Mouse (Mus musculus) stomach, postnatal 0 days (tissue): Measurements from ENCODE around the gene Map4k4. TPM values are rescaled to one million over a fixed set of nuclear protein-coding genes. Genes with fewer than 3 reads are reported as not detected.

ENCODE experiments used
- ATAC-seq: fragments of 200-750 bp; cut with Nextera tagmentation; 2 replicates; pipeline ENCODE4 v1.8.0; 2017; ENCODE audit not compliant: low FRiP score, low TSS enrichment
- DNase-seq: peaks from one replicate; pipeline ENCODE4 v3.0.0-alpha.2; 2016; ENCODE audit warnings: low spot score
- H3K27ac ChIP-seq: fragments of 300-500 bp; sonication (generic); replicated peaks from 2 replicates; pipeline ENCODE4 v1.5.1; 2014; ENCODE audit warnings: mild to moderate bottlenecking, control low read depth
- H3K27me3 ChIP-seq: fragments of 300-500 bp; sonication (generic); 2 replicates; pipeline ENCODE4 v1.6.1; 2014; ENCODE audit warnings: low read length; ENCODE audit not compliant: control insufficient read depth, insufficient read depth
- H3K36me3 ChIP-seq: fragments of 300-500 bp; sonication (generic); 2 replicates; pipeline ENCODE4 v1.6.1; 2014; ENCODE audit warnings: low read length, mixed read lengths; ENCODE audit not compliant: control insufficient read depth, insufficient read depth
- H3K4me1 ChIP-seq: fragments of 300-500 bp; sonication (generic); replicated peaks from 2 replicates; pipeline ENCODE4 v1.6.1; 2014; ENCODE audit warnings: antibody characterized with exemption; ENCODE audit not compliant: control insufficient read depth, insufficient read depth
- H3K4me2 ChIP-seq: fragments of 300-500 bp; sonication (generic); replicated peaks from 2 replicates; pipeline ENCODE4 v1.6.1; 2014; ENCODE audit warnings: low read depth, mild to moderate bottlenecking, control low read depth, moderate library complexity
- H3K4me3 ChIP-seq: fragments of 300-500 bp; sonication (generic); 2 replicates; pipeline ENCODE4 v1.5.1; 2014; ENCODE audit warnings: low read depth, low read length, control low read depth
- H3K9ac ChIP-seq: fragments of 300-500 bp; sonication (generic); 2 replicates; pipeline ENCODE4 v1.6.1; 2014; ENCODE audit warnings: mild to moderate bottlenecking, low read length, control low read depth, mixed read lengths
- H3K9me3 ChIP-seq: fragments of 300-500 bp; sonication (generic); 2 replicates; pipeline ENCODE4 v1.6.1; 2016; ENCODE audit warnings: low read length; ENCODE audit not compliant: control insufficient read depth
- CTCF ChIP-seq: IDR thresholded peaks from 2 replicates; pipeline ENCODE4 v1.5.1; 2016; ENCODE audit warnings: antibody characterized with exemption, low read depth, mild to moderate bottlenecking, moderate library complexity
- EP300 ChIP-seq: optimal IDR thresholded peaks from 2 replicates; pipeline ENCODE3; 2016; ENCODE audit warnings: antibody characterized with exemption
- WGBS: fragments of 180-500 bp; shearing (Covaris S2); extraction: QIAGEN DNeasy Blood & Tissue Kit; methylation state at CpG from one replicate; pipeline ENCODE4 v1.1.7; 2014; 5-methylcytosine and 5-hydroxymethylcytosine counted together
- polyA plus RNA-seq: library from polyadenylated mRNA; unstranded; fragments of >200 nt; fragmentation: Nextera tagmentation; extraction: Ambion mirVana; gene quantifications from 2 replicates; pipeline ENCODE4 v1.2.1, GENCODE M21; 2015

Map4k4 gene
- polyA plus RNA-seq, 1 experiment from 2014 or later = 8.5 TPM

GRCm38 (mm10) chr1:39964427-39964826, 63.7 kb downstream of the Map4k4 start:
- peaks cover 4% of the 10 kb centered on the region; the same call in 1 of the 2 replicates for H3K4me1 ChIP-seq
- TF ChIP-seq CTCF (no peak), EP300 (no peak)
- no peak overlapping the region for H3K9ac ChIP-seq
- no peak overlapping the region for H3K27ac ChIP-seq
- no peak overlapping the region for H3K4me2 ChIP-seq
- no peaks in the 10 kb centered on the region for H3K9me3 ChIP-seq
- 53% methylated on average over 2 of the region's 2 CpGs for WGBS
- no peak overlapping the region for H3K4me3 ChIP-seq
- H3K27me3 ChIP-seq = no peaks in the 10 kb centered on the region
- no peak for ATAC-seq
- no peak for DNase-seq
- H3K36me3 ChIP-seq = no peaks in the 10 kb centered on the region

GRCm38 (mm10) chr1:39965461-39965860, 64.7 kb downstream of the Map4k4 start:
- no peak for ATAC-seq
- H3K36me3 ChIP-seq = no peaks in the 10 kb centered on the region
- WGBS = 54% methylated on average over 3 of the region's 3 CpGs
- H3K4me2 ChIP-seq = no peak overlapping the region
- H3K9ac ChIP-seq = no peak overlapping the region
- no peak overlapping the region for H3K4me3 ChIP-seq
- TF ChIP-seq CTCF (no peak), EP300 (no peak)
- no peak for DNase-seq
- H3K9me3 ChIP-seq = no peaks in the 10 kb centered on the region
- H3K27me3 ChIP-seq = no peaks in the 10 kb centered on the region
- H3K27ac ChIP-seq = no peak overlapping the region
- peaks cover 4% of the 10 kb centered on the region; the same call in 1 of the 2 replicates for H3K4me1 ChIP-seq

- no peaks in the 10 kb centered on the region for H3K4me1 ChIP-seq
- H3K9me3 ChIP-seq = no peaks in the 10 kb centered on the region
- no peak overlapping the region for H3K9ac ChIP-seq
- no peak overlapping the region for H3K4me3 ChIP-seq
- TF ChIP-seq EP300 = no peak
- TF ChIP-seq CTCF = no peak
- no peak overlapping the region for H3K4me2 ChIP-seq
- H3K36me3 ChIP-seq = 0 out of 2 replicates have a peak, but pooled peaks cover 3% of the 10 kb centered on the region
- no peaks in the 10 kb centered on the region for H3K27me3 ChIP-seq
- ATAC-seq = no peak
- no peak for DNase-seq
- no peak overlapping the region for H3K27ac ChIP-seq
- WGBS = 55% methylated on average over 7 of the region's 7 CpGs
These were observed 68.3 kb downstream of the Map4k4 start for GRCm38 (mm10) chr1:39968999-39969398.

- TF ChIP-seq EP300 = no peak
- TF ChIP-seq CTCF = no peak
- WGBS = 64% methylated on average over 2 of the region's 2 CpGs
- Histone ChIP-seq H3K27me3 (no peaks in the 10 kb centered on the region), H3K4me3 (no peak overlapping the region), H3K36me3 (0 out of 2 replicates have a peak, but pooled peaks cover 3% of the 10 kb centered on the region), H3K4me2 (no peak overlapping the region), H3K9me3 (no peaks in the 10 kb centered on the region), H3K9ac (no peak overlapping the region), H3K4me1 (no peaks in the 10 kb centered on the region), H3K27ac (no peak overlapping the region)
- ATAC-seq (no peak), DNase-seq (no peak)
These were observed 69.2 kb downstream of the Map4k4 start for GRCm38 (mm10) chr1:39969771-39970406.

GRCm38 (mm10) chr1:39972411-39972810, 71.7 kb downstream of the Map4k4 start:
- ATAC-seq (no peak), DNase-seq (no peak)
- H3K9ac ChIP-seq = no peak overlapping the region
- TF ChIP-seq EP300 = no peak
- TF ChIP-seq CTCF = no peak
- peaks cover 5% of the 10 kb centered on the region; the same call in 1 of the 2 replicates for H3K36me3 ChIP-seq
- H3K4me1 ChIP-seq = no peaks in the 10 kb centered on the region
- H3K27me3 ChIP-seq = no peaks in the 10 kb centered on the region
- no peak overlapping the region for H3K4me2 ChIP-seq
- H3K9me3 ChIP-seq = no peaks in the 10 kb centered on the region
- H3K27ac ChIP-seq = 0 out of 2 replicates have a peak overlapping the region, but pooled peaks have one; percentile 49
- 39% methylated on average over 7 of the region's 7 CpGs for WGBS
- no peak overlapping the region for H3K4me3 ChIP-seq

- Histone ChIP-seq H3K27ac (no peak overlapping the region), H3K4me3 (no peak overlapping the region), H3K36me3 (peaks cover 10% of the 10 kb centered on the region; the same call in 1 of the 2 replicates), H3K27me3 (no peaks in the 10 kb centered on the region), H3K4me1 (no peaks in the 10 kb centered on the region), H3K4me2 (no peak overlapping the region), H3K9me3 (no peaks in the 10 kb centered on the region), H3K9ac (no peak overlapping the region)
- TF ChIP-seq EP300 = no peak
- TF ChIP-seq CTCF = no peak
- WGBS = 79% methylated on average over 4 of the region's 4 CpGs
- ATAC-seq = no peak
- no peak for DNase-seq
These were observed 73.2 kb downstream of the Map4k4 start for GRCm38 (mm10) chr1:39973911-39974310.
